Mouse (Mus musculus): Measurements from ENCODE around the gene Cd68. TPM values are rescaled to one million over a fixed set of nuclear protein-coding genes. Genes with fewer than 3 reads are reported as not detected.

Cd68 gene
- polyA plus RNA-seq (2015; fragmentation: Nextera tagmentation; extraction: Ambion mirVana), result 18.9 and 19.6 TPM in 2 replicates

DNA sequence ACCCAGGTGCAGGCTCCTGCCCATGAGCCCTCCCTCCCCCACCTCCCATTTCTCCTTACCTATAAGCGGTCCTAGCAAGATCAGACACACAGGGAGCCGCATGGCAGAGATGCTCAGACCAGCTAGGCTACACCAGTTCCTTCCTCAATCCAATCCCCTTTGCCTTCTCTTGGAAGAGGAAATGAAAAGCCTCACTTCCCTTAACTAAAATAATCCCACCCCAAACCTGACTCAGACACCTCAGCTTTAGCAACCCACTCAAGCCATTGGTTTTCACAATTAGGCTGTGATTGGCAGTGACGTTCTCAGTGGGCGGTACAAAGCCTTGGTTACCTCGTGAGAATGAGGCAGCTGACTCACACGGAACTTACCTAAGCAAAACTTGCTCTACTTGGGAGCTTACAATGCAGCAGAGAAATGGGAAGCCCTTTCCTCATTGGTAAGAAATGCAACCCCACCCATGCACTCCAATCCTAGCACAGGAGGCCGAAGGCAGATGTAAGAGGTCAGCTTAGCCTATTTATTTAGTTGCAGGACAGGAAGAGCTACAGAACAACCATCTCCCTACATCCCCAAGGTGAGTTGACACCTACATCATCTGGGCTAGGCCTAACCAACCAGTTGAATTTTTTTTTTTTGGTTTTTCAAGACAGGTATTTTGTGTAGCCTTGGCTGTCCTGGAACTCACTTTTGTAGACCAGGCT, at the start of gene Cd68:
TSS of gene Cd68 (minus strand) at position 193 of the 704 bp plus-strand sequence.
- Histone ChIP-seq H3K4me2 (ENCODE audit: low read depth, low read length) (peak within 1 kb of the TSS; percentile 2; the same call in 1 of the 2 replicates), H3K27ac (ENCODE audit: low read length) (peak within 1 kb of the TSS; percentile 58), H3K9me3 (replicated peaks; ENCODE audit: control insufficient read depth, low read length) (no peaks in the 10 kb centered on the region), H3K4me1 (ENCODE audit: control insufficient read depth, insufficient read depth, low read length) (peaks cover 25% of the 10 kb centered on the region), H3K9ac (ENCODE audit: low read length) (no peak within 1 kb of the TSS), H3K36me3 (ENCODE audit: control insufficient read depth, insufficient read depth, low read length) (peaks cover 34% of the 10 kb centered on the region), H3K4me3 (replicated peaks; ENCODE audit: low read length) (no peak within 1 kb of the TSS), H3K27me3 (ENCODE audit: control insufficient read depth, insufficient read depth, low read length) (no peaks in the 10 kb centered on the region)
- 20% methylated on average over 7 of the region's 7 CpGs for WGBS
- ATAC-seq (ENCODE audit: insufficient read depth, low FRiP score), result 0 out of 2 replicates have a peak, but pooled peaks have one; percentile 16

DNA sequence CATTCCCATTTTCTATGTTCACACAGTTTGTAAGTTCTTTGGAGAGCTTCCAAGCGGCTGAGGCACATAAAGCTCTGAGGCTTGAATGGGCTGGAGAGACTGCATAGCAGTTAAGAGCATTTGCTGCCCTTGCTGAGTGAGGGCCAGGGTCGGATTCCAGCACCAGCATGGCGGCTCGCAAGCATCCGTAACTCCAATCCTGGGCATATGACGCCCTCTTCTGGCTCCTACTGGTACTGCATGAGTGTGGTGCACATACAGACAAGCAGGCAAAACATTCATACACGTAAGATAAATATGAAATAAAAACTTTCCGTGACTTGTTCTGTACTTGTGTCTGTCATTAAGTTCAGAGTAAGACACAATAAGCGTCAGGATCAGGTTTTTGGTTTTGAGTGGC, 49.5 kb upstream of the Cd68 start:
- no peak for ATAC-seq (ENCODE audit: insufficient read depth, low FRiP score)
- no peak overlapping the region for H3K9ac ChIP-seq (ENCODE audit: low read length)
- 0 out of 2 replicates have a peak, but pooled peaks cover 3% of the 10 kb centered on the region for H3K4me1 ChIP-seq (ENCODE audit: control insufficient read depth, insufficient read depth, low read length)
- no peaks in the 10 kb centered on the region for H3K36me3 ChIP-seq (ENCODE audit: control insufficient read depth, insufficient read depth, low read length)
- H3K4me3 ChIP-seq (replicated peaks; ENCODE audit: low read length), result no peak overlapping the region
- H3K4me2 ChIP-seq (ENCODE audit: low read depth, low read length), result no peak overlapping the region
- no peak overlapping the region for H3K27ac ChIP-seq (ENCODE audit: low read length)
- WGBS, result 56% methylated on average over 9 of the region's 9 CpGs
- H3K9me3 ChIP-seq (replicated peaks; ENCODE audit: control insufficient read depth, low read length), result no peaks in the 10 kb centered on the region
- no peaks in the 10 kb centered on the region for H3K27me3 ChIP-seq (ENCODE audit: control insufficient read depth, insufficient read depth, low read length)

DNA sequence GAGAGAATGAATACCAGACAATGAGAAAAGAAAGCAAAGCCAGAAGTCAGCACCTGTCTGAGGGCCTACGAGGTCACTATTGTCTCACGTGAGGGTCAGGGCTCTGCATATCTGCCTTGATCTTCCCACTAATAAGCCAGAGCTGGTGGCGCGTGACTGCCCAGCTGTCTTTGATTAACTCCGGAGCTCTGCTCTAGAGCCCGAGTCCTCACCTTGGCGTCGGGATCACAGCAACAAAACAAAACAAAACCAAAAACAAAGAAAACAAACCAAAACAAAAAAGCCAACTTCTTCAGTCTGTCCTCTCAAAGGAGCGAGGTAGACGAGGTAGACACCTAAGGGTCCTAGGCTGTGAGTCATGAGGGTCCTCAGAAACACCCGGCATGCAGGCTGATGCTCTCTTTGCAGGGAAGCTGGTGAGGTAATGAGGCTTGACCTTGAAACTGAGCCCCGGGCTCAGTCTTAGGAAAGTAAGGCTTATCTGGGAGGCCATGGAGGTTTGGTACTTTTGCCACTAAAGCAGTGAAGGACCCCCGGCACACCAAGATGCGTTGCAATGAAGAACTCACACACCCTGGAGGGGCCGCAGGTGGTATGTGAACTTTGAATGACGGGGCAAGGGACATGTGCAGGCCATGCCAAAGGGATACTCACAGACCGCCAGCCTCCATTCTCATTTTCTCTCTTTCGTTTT, 48.8 kb upstream of the Cd68 start:
- no peak for ATAC-seq (ENCODE audit: insufficient read depth, low FRiP score)
- WGBS, result 75% methylated on average over 18 of the region's 18 CpGs
- H3K36me3 ChIP-seq (ENCODE audit: control insufficient read depth, insufficient read depth, low read length), result no peaks in the 10 kb centered on the region
- H3K9ac ChIP-seq (ENCODE audit: low read length), result no peak overlapping the region
- no peak overlapping the region for H3K4me3 ChIP-seq (replicated peaks; ENCODE audit: low read length)
- 0 out of 2 replicates have a peak, but pooled peaks cover 3% of the 10 kb centered on the region for H3K4me1 ChIP-seq (ENCODE audit: control insufficient read depth, insufficient read depth, low read length)
- H3K27me3 ChIP-seq (ENCODE audit: control insufficient read depth, insufficient read depth, low read length), result no peaks in the 10 kb centered on the region
- no peak overlapping the region for H3K27ac ChIP-seq (ENCODE audit: low read length)
- H3K9me3 ChIP-seq (replicated peaks; ENCODE audit: control insufficient read depth, low read length), result no peaks in the 10 kb centered on the region
- no peak overlapping the region for H3K4me2 ChIP-seq (ENCODE audit: low read depth, low read length)

DNA sequence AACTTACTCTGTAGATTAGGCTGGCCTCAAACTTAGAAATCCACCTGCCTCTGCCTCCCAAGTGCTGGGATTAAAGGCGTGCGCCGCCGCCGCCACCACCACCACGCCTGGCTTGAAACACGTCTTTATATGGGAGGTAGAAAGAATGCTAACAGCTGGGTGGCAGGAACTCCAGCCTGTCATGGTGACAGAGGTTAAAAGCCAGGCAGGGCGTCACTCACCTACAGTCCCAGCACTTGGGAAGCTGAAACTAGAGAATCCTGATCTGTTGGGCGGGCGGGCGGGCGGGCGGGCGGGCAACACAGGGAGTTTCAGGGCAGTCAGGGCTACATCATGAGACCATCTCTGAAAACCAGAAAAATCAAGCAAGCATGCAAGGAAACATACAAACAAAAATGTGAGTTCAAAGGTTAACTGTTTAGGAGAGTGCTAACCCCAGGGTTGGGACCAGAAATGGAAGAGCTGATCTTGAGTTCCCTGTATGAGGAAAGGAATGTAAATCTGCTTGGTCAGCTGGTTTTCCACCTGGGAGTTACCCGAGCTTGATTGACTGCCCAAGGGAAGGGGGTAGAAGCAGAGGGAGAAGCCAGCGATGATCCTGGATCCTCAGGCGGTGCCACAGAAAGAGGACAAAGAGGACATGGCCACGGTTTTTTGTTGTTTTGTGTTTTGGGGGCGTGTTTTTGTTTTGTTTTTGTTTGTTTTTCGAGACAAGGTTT, 47.2 kb upstream of the Cd68 start:
- Histone ChIP-seq H3K4me3 (replicated peaks; ENCODE audit: low read length) (no peak overlapping the region), H3K9ac (ENCODE audit: low read length) (no peak overlapping the region), H3K36me3 (ENCODE audit: control insufficient read depth, insufficient read depth, low read length) (no peaks in the 10 kb centered on the region), H3K4me1 (ENCODE audit: control insufficient read depth, insufficient read depth, low read length) (no peaks in the 10 kb centered on the region), H3K9me3 (replicated peaks; ENCODE audit: control insufficient read depth, low read length) (no peaks in the 10 kb centered on the region), H3K27ac (ENCODE audit: low read length) (no peak overlapping the region), H3K4me2 (ENCODE audit: low read depth, low read length) (no peak overlapping the region), H3K27me3 (ENCODE audit: control insufficient read depth, insufficient read depth, low read length) (no peaks in the 10 kb centered on the region)
- WGBS, result 81% methylated on average over 20 of the region's 20 CpGs
- ATAC-seq (ENCODE audit: insufficient read depth, low FRiP score), result no peak

DNA sequence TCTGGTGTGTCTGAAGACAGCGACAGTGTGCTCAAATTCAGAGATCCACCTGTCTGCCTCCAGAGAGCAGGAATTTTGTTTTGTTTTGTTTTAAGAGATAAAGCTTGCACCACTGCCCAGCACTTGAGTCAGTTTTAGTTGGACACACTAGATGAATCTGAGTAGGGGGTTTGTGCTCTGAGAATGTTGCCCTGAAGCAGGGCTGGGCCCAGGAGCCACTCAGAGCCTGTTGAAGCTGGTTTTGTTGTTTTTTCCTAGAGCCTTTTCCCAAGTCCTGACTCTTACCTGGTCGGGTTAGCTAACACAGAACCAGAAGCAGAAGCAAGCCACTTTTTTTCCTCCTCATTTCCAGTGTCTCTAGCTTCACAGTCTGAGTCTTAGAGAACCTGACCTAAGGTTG, 45.1 kb upstream of the Cd68 start:
- Histone ChIP-seq H3K9ac (ENCODE audit: low read length) (no peak overlapping the region), H3K9me3 (replicated peaks; ENCODE audit: control insufficient read depth, low read length) (no peaks in the 10 kb centered on the region), H3K36me3 (ENCODE audit: control insufficient read depth, insufficient read depth, low read length) (no peaks in the 10 kb centered on the region), H3K4me2 (ENCODE audit: low read depth, low read length) (no peak overlapping the region), H3K4me1 (ENCODE audit: control insufficient read depth, insufficient read depth, low read length) (no peaks in the 10 kb centered on the region), H3K27me3 (ENCODE audit: control insufficient read depth, insufficient read depth, low read length) (no peaks in the 10 kb centered on the region), H3K27ac (ENCODE audit: low read length) (no peak overlapping the region), H3K4me3 (replicated peaks; ENCODE audit: low read length) (no peak overlapping the region)
- no peak for ATAC-seq (ENCODE audit: insufficient read depth, low FRiP score)
- 73% methylated on average over 2 of the region's 2 CpGs for WGBS

DNA sequence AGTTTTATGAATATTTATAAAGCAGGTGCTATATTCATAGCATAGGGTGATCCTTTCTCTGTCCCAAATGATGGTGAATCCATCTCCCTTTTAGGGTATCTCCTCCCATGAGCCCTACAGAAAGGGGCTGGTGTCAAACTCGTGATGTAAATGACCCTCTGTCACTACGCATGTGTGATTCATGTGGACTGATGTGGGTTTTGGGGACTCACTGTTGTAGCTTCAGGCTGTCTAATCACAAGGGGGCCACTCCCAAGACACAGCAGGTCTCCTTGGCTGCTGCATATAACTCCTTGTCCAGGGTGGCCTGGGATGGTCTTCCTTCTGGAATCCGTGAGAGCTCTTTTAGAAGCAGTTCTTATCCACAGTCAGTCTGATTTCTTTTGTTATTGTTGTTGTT, 44.5 kb upstream of the Cd68 start:
- WGBS, result 73% methylated on average over 3 of the region's 3 CpGs
- no peak for ATAC-seq (ENCODE audit: insufficient read depth, low FRiP score)
- no peaks in the 10 kb centered on the region for H3K36me3 ChIP-seq (ENCODE audit: control insufficient read depth, insufficient read depth, low read length)
- no peak overlapping the region for H3K4me3 ChIP-seq (replicated peaks; ENCODE audit: low read length)
- H3K9ac ChIP-seq (ENCODE audit: low read length), result no peak overlapping the region
- no peak overlapping the region for H3K4me2 ChIP-seq (ENCODE audit: low read depth, low read length)
- H3K27me3 ChIP-seq (ENCODE audit: control insufficient read depth, insufficient read depth, low read length), result no peaks in the 10 kb centered on the region
- H3K9me3 ChIP-seq (replicated peaks; ENCODE audit: control insufficient read depth, low read length), result no peaks in the 10 kb centered on the region
- H3K4me1 ChIP-seq (ENCODE audit: control insufficient read depth, insufficient read depth, low read length), result no peaks in the 10 kb centered on the region
- no peak overlapping the region for H3K27ac ChIP-seq (ENCODE audit: low read length)

DNA sequence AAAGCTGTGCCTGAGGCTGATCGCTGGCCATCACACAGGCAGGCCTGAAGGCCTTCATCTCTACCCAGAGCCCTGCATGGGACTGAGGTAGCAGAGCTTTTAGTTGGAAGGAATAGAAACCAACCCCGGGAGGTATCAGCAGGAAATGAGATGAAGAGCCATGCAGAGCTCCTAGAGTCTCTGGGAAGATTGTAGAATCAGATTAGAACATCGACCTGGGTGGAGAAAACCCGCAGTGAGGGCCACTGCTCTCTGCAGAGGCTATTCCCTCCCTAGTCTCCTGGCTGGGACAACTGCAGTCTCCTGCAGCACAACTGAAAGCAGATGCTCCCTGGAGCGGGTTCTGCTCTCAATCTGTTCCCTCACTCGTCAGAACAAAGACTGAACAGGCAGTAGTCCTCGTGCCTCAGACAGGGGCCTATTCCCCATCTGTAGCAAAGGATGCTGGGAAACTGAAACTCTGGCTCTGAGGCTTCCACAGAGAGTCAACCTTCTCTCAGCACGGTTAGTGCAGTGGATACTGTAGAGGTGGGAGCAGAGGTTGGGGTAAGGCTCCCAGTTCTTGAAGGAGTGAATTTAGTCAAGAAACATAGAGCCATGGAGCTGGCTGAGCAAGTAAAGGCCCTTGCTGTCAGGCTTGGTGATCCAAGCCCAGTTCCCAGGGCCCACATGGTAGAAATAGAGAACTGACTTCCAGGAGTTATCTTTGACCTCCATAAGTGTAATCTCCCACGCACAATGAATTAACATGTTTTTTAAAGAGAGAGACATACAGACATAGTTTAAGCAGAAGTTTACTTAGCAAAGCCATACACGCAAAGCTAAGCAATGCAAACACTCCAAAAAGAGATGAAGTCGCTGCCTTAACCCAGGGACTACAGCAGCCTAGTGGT, 43.8 kb upstream of the Cd68 start:
- H3K4me1 ChIP-seq (ENCODE audit: control insufficient read depth, insufficient read depth, low read length), result no peaks in the 10 kb centered on the region
- ATAC-seq (ENCODE audit: insufficient read depth, low FRiP score), result no peak
- no peak overlapping the region for H3K27ac ChIP-seq (ENCODE audit: low read length)
- H3K9me3 ChIP-seq (replicated peaks; ENCODE audit: control insufficient read depth, low read length), result no peaks in the 10 kb centered on the region
- no peak overlapping the region for H3K4me2 ChIP-seq (ENCODE audit: low read depth, low read length)
- H3K27me3 ChIP-seq (ENCODE audit: control insufficient read depth, insufficient read depth, low read length), result no peaks in the 10 kb centered on the region
- H3K9ac ChIP-seq (ENCODE audit: low read length), result peak overlapping the region; percentile 11; the same call in 1 of the 2 replicates
- 50% methylated on average over 11 of the region's 11 CpGs for WGBS
- no peak overlapping the region for H3K4me3 ChIP-seq (replicated peaks; ENCODE audit: low read length)
- no peaks in the 10 kb centered on the region for H3K36me3 ChIP-seq (ENCODE audit: control insufficient read depth, insufficient read depth, low read length)

DNA sequence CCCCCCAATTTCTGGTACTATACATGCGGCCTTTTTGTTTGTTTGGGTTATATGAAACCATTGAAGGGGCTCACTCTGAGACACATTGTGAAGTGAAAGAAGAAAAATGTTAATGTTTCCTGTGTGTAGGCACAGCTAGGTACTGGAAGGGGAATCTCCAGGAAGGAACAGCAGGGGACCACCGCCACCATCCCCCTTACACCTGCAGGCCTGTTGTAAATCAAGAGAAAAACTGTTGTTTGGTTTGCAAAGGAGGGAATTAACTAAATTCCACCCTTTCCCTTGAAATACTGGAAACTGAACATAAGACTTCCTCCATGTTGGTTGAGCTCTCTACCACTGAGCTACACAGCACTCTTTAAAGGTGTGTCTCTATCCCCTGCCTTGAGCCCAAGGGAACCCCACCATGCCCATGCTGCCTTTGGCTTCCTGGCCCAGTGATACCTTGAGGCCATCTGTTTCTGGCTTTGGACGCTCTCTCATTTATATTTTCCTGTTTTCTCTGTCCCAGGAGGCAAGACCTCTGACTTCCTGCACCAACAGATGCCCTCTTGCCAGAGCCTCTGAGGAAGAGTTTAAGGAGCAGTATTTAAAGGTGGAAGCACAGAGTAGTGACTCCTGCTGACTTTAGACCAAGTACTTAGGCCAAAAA, 42.8 kb upstream of the Cd68 start:
- no peak for ATAC-seq (ENCODE audit: insufficient read depth, low FRiP score)
- 84% methylated on average over 3 of the region's 3 CpGs for WGBS
- Histone ChIP-seq H3K4me1 (ENCODE audit: control insufficient read depth, insufficient read depth, low read length) (0 out of 2 replicates have a peak, but pooled peaks cover 3% of the 10 kb centered on the region), H3K27me3 (ENCODE audit: control insufficient read depth, insufficient read depth, low read length) (no peaks in the 10 kb centered on the region), H3K9me3 (replicated peaks; ENCODE audit: control insufficient read depth, low read length) (no peaks in the 10 kb centered on the region), H3K4me2 (ENCODE audit: low read depth, low read length) (no peak overlapping the region), H3K27ac (ENCODE audit: low read length) (no peak overlapping the region), H3K36me3 (ENCODE audit: control insufficient read depth, insufficient read depth, low read length) (no peaks in the 10 kb centered on the region), H3K9ac (ENCODE audit: low read length) (no peak overlapping the region), H3K4me3 (replicated peaks; ENCODE audit: low read length) (no peak overlapping the region)

Measured in stomach, embryonic 16.5 days (tissue).